Mouse (Mus musculus) adrenal gland, postnatal 25 days (tissue): ENCODE measurements at regions not wholly inside any gene's neighbourhood (a gene's known extent, or its start where the extent isn't known, plus 50 kb on each side); places are given as distances from the start of the nearest gene placed in this dataset.
A peak's percentile ranks its signal among the peaks of the same experiment; 100 is the strongest.

Source experiments
- DNase-seq: peaks from one replicate; pipeline ENCODE4 v3.0.0; 2021; ENCODE audit warnings: mixed read lengths

- DNase-seq: no peak
Observed at GRCm38 (mm10) chr16:86806374-86806773, 547.6 kb upstream of the N6amt1 start.

GRCm38 (mm10) chr16:86776086-86776485 is 577.9 kb upstream of the N6amt1 start:
- DNase-seq: no peak

GRCm38 (mm10) chr16:86772586-86772985 is 581.4 kb upstream of the N6amt1 start:
- no peak for DNase-seq

- no peak for DNase-seq
Observed at GRCm38 (mm10) chr16:86768912-86769311, 585.1 kb upstream of the N6amt1 start.

GRCm38 (mm10) chr16:86768355-86768754 is 585.6 kb upstream of the N6amt1 start:
- no peak for DNase-seq

- no peak for DNase-seq
Observed at GRCm38 (mm10) chr16:86765974-86766373, 588.0 kb upstream of the N6amt1 start.

- DNase-seq: no peak
Observed at GRCm38 (mm10) chr16:86741236-86741635, 612.7 kb upstream of the N6amt1 start.

GRCm38 (mm10) chr16:86718982-86719771 is 634.8 kb upstream of the N6amt1 start:
- DNase-seq: no peak

- no peak for DNase-seq
Observed at GRCm38 (mm10) chr16:86718353-86718752, 635.6 kb upstream of the N6amt1 start.

DNA sequence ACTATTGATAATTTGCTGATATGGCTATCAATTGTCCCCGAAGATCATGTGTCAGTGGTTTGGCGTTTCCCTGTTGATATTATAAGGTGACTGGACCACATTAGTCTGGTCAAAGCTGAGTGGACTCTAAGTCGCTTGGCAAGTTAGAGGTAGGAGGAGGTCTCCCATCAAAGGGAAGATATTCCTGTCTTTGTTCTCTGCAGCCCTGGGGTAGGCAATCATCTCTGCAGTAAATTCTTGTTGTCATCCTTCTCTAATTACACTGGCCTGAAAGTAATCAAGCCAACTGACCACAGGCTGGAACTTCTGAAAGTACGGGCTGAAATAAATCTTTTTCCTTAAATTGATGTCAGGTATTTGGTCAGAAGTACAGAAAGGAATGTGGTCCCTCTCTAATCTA is 652.3 kb upstream of the N6amt1 start:
- DNase-seq: no peak

- DNase-seq: no peak
Observed at GRCm38 (mm10) chr16:86694497-86694896, 659.5 kb upstream of the N6amt1 start.

- no peak for DNase-seq
Observed at GRCm38 (mm10) chr16:86659154-86659553, 694.8 kb upstream of the N6amt1 start.

- no peak for DNase-seq
Observed at GRCm38 (mm10) chr16:86647316-86647715, 706.7 kb upstream of the N6amt1 start.

GRCm38 (mm10) chr16:86646753-86647152 is 707.2 kb upstream of the N6amt1 start:
- no peak for DNase-seq

DNA sequence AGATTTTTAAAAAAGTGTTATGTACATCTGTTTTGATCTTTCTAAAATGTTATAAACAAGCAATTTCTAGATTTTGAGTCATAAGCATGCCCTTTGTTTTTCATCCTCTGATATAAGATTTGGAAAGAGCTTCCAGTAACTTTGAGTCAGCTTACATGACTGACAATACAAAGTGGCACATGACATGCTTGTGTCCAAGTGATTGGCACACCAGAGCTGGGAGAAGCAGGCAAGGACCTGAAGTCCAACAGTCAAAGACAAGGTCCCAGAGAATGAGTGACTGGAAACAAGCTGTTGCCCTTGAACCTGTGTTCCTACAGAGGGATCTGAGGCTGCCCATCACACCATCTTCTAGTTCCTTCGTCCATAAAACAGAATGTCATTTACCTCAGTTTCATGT is 708.5 kb upstream of the N6amt1 start:
- no peak for DNase-seq

GRCm38 (mm10) chr16:86644912-86645312 is 709.1 kb upstream of the N6amt1 start:
- no peak for DNase-seq

GRCm38 (mm10) chr16:86604166-86604565 is 702.5 kb upstream of the Adamts5 start:
- peak; percentile 2 for DNase-seq

DNA sequence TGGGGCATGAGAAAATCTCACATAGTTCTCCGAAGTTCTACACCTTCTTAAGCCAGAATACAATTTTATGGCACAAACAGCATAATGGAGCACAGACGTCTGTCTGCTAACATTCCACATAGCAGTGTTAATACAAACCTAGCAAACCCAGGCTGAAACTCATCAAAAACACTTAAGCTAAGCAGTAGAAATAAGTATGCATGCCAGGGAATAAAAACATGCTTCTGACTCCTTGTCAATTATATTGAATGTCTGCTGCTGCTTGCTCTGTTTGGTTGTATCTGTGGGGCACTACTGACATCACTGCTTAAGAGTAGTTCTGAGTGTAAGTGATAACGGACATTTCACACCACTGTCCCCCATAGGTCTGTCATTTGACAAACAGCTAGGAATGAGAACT is 693.4 kb upstream of the Adamts5 start:
- no peak for DNase-seq

- DNase-seq: peak; percentile 9
Observed at GRCm38 (mm10) chr16:86586044-86586443, 684.4 kb upstream of the Adamts5 start.

DNA sequence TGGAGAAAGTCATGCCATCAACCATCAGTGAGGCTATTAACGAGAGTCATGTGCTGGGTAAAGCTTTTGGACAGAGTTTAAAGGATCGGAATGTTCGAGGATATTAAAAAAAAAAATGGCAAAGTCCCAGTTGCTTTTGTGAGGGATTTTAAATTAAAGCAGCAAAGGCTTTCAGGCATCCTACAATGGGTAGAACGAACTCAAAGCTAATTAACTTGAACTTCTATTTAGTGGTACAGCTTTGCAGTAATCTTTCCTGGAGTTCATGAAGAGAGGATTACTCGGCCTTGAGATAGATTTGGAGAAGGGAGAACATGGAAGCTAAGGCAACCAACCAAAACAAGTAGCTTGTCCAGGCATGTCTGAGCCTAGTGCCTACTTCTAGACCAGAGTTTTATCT is 676.7 kb upstream of the Adamts5 start:
- DNase-seq: no peak

DNA sequence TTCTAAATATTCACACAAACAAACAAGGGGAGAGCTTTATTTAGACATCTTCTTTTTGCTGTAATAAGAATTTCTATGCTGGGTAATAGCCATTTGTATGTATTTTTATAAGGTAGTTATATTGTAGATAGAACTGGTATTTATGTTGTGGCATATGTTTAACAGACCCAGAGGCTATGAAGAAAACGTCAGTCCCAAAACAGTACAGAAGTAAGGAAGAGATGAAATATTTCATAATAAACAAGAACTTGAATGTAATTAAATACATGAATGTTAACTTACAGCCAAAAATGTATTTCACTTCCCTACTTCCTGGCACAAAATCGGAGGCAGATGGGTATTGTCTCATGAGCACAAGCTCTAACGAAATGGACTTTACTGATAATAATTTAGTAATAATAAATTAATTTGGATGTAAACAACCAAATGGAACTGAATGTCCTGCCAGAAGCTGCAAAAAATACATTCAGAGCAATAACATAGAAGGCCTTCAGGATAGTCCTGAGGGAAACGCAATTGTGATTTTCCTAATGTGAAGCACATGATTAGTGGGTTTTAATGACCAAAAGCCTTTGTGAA is 645.9 kb upstream of the Adamts5 start:
- DNase-seq: no peak

DNA sequence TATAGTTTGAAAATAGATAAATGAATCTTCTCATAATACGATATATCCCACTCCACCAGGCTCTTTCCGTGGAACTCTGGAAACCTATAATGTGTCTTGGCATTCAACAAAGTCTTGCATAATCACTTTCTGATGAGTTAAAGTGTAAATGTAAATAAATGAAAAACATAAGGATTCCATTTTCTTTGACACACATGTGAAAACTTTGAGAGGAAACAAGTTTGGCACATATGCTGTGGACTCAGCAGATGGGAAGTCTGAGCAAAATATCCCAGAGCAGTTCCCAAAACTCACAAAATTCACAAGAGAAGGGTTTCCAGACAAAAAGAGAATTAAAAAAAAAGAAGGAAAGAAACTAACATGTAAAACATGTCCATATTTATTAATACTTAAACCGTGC is 645.3 kb upstream of the Adamts5 start:
- DNase-seq: no peak

- DNase-seq: no peak
Observed at GRCm38 (mm10) chr16:86544121-86544520, 642.5 kb upstream of the Adamts5 start.

DNA sequence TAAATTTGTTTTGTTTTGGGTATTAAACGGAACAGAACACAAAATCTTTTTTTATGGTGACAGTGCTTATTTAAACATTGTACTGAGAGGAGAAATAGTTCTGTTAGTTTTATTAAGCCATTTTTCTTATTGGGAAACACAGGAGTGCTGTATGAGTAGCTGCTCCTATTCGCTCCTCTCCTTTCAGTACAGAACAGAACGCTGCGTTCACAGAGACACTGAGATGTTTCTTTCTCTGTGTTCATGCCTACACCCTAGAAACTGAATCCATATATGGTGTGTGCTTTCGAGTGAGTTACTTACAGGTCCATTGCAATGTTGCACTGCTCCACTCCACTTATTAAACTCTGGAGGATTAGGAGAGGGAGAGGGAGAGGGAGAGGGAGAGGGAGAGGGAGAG is 634.9 kb upstream of the Adamts5 start:
- no peak for DNase-seq
